Mouse (Mus musculus) CH12.LX (cell line): ENCODE results near the gene Cd2. TPM values are rescaled to one million over a fixed set of nuclear protein-coding genes. Genes with fewer than 3 reads are reported as not detected.

ENCODE experiments used
- DNase-seq: peaks from one replicate; pipeline ENCODE4 v3.0.0-alpha.2; 2013; ENCODE audit errors: extremely low read depth
- H3K27ac ChIP-seq: 2 replicates; pipeline ENCODE4 v1.5.1; 2012; ENCODE audit warnings: low read depth, mild to moderate bottlenecking, control low read depth, moderate library complexity; ENCODE audit not compliant: insufficient read depth
- H3K27me3 ChIP-seq: replicated peaks from 2 replicates; pipeline ENCODE3; 2012; ENCODE audit warnings: inconsistent platforms
- H3K36me3 ChIP-seq, 2 experiments: replicated peaks in 1 of 2; 2 replicates each; pipeline versions ENCODE3 to v1.6.1; 2012; ENCODE audit warnings: inconsistent platforms in 1 of 2, low read length in 1 of 2, mild to moderate bottlenecking in 1 of 2, mixed read lengths in 1 of 2, moderate library complexity in 1 of 2; ENCODE audit not compliant: control insufficient read depth in 1 of 2, insufficient read depth in 1 of 2
- H3K4me1 ChIP-seq, 2 experiments: 2 replicates each; pipeline ENCODE4 v1.6.1; 2012; ENCODE audit warnings: inconsistent platforms in 1 of 2, moderate library complexity in 1 of 2; ENCODE audit not compliant: insufficient read depth in 2 of 2, control insufficient read depth in 1 of 2
- H3K4me2 ChIP-seq: 2 replicates; pipeline ENCODE4 v1.6.1; 2012; ENCODE audit warnings: low read depth, mild to moderate bottlenecking, control low read depth; ENCODE audit not compliant: poor library complexity, insufficient read depth, severe bottlenecking
- H3K4me3 ChIP-seq, 3 experiments: fragments of 150-350 bp in 1 of 3; sonication (generic) in 1 of 3; replicated peaks in 1 of 3; 2 replicates each; pipeline versions ENCODE3 to v1.5.1; 2011 to 2012; ENCODE audit warnings: low read depth in 2 of 3, low read length in 2 of 3, mild to moderate bottlenecking in 2 of 3, moderate library complexity in 2 of 3, control low read depth in 1 of 3, improper control_type of control experiment in 1 of 3, inconsistent platforms in 1 of 3, mixed read lengths in 1 of 3; ENCODE audit not compliant: poor library complexity in 1 of 3
- H3K79me2 ChIP-seq: replicated peaks from 2 replicates; pipeline ENCODE4 v1.6.1; 2012; ENCODE audit warnings: mild to moderate bottlenecking, moderate library complexity; ENCODE audit not compliant: control insufficient read depth, poor library complexity, insufficient read depth, severe bottlenecking; ENCODE audit errors: extremely low read depth
- H3K9ac ChIP-seq: 2 replicates; pipeline ENCODE4 v1.6.1; 2012; ENCODE audit warnings: low read depth, mild to moderate bottlenecking, control low read depth, moderate library complexity; ENCODE audit not compliant: insufficient read depth
- H3K9me3 ChIP-seq: replicated peaks from 2 replicates; pipeline ENCODE3; 2012; ENCODE audit warnings: low read length, inconsistent platforms, mixed read lengths
- BHLHE40 ChIP-seq: IDR thresholded peaks from 2 replicates; pipeline ENCODE4 v1.6.1; 2011; ENCODE audit warnings: mild to moderate bottlenecking, low read depth, low read length, improper control_type of control experiment
- CHD1 ChIP-seq: IDR thresholded peaks from 2 replicates; pipeline ENCODE4 v1.6.1; 2012; ENCODE audit warnings: low read depth, low read length, improper control_type of control experiment, inconsistent platforms
- CHD2 ChIP-seq: IDR thresholded peaks from 2 replicates; pipeline ENCODE4 v1.6.1; 2011; ENCODE audit warnings: low read length, improper control_type of control experiment
- E2F4 ChIP-seq: IDR thresholded peaks from 2 replicates; pipeline ENCODE4 v1.6.1; 2011; ENCODE audit warnings: low read depth, low read length, improper control_type of control experiment; ENCODE audit not compliant: insufficient replicate concordance
- EP300 ChIP-seq: IDR thresholded peaks from 2 replicates; pipeline ENCODE4 v1.6.1; 2011; ENCODE audit warnings: low read length, improper control_type of control experiment
- ETS1 ChIP-seq: conservative IDR thresholded peaks from 2 replicates; pipeline ENCODE4 v1.6.1; 2012; ENCODE audit warnings: low read depth, mild to moderate bottlenecking, inconsistent platforms, low read length, improper control_type of control experiment, moderate library complexity
- HCFC1 ChIP-seq: IDR thresholded peaks from 2 replicates; pipeline ENCODE4 v1.6.1; 2012; ENCODE audit warnings: low read depth, mild to moderate bottlenecking, inconsistent platforms, low read length, improper control_type of control experiment
- IRF4 ChIP-seq: IDR thresholded peaks from 2 replicates; pipeline ENCODE4 v1.6.1; 2014; ENCODE audit warnings: low read depth, mild to moderate bottlenecking, inconsistent platforms, low read length, improper control_type of control experiment
- JUN ChIP-seq: IDR thresholded peaks from 2 replicates; pipeline ENCODE4 v1.6.1; 2011; ENCODE audit warnings: low read depth, mild to moderate bottlenecking, low read length, improper control_type of control experiment, moderate library complexity; ENCODE audit not compliant: insufficient read depth
- MAFK ChIP-seq: IDR thresholded peaks from 2 replicates; pipeline ENCODE4 v1.6.1; 2011; ENCODE audit warnings: low read length, improper control_type of control experiment; ENCODE audit not compliant: insufficient replicate concordance
- MEF2A ChIP-seq: IDR thresholded peaks from 2 replicates; pipeline ENCODE4 v1.6.1; 2014; ENCODE audit warnings: low read depth, mild to moderate bottlenecking, inconsistent platforms, low read length, improper control_type of control experiment, borderline replicate concordance
- MXI1 ChIP-seq: IDR thresholded peaks from 2 replicates; pipeline ENCODE4 v1.6.1; 2011; ENCODE audit warnings: mild to moderate bottlenecking, low read depth, low read length, improper control_type of control experiment
- NELFE ChIP-seq: IDR thresholded peaks from 2 replicates; pipeline ENCODE4 v1.6.1; 2011; ENCODE audit warnings: low read depth, low read length, improper control_type of control experiment
- NRF1 ChIP-seq: IDR thresholded peaks from 2 replicates; pipeline ENCODE4 v1.6.1; 2014; ENCODE audit warnings: low read depth, mild to moderate bottlenecking, inconsistent platforms, low read length, improper control_type of control experiment, moderate library complexity
- PAX5 ChIP-seq: IDR thresholded peaks from 2 replicates; pipeline ENCODE4 v1.6.1; 2012; ENCODE audit warnings: low read length, inconsistent platforms, mixed read lengths
- POLR2AphosphoS2 ChIP-seq: IDR thresholded peaks from 2 replicates; pipeline ENCODE4 v1.6.1; 2011; ENCODE audit warnings: low read depth, low read length, improper control_type of control experiment
- RAD21 ChIP-seq: IDR thresholded peaks from 2 replicates; pipeline ENCODE4 v1.6.1; 2011; ENCODE audit warnings: low read depth, mild to moderate bottlenecking, low read length, improper control_type of control experiment, moderate library complexity
- TBP ChIP-seq: conservative IDR thresholded peaks from 2 replicates; pipeline ENCODE4 v1.6.1; 2011; ENCODE audit warnings: low read depth, low read length, improper control_type of control experiment
- UBTF ChIP-seq: IDR thresholded peaks from 2 replicates; pipeline ENCODE4 v1.6.1; 2012; ENCODE audit warnings: low read depth, mild to moderate bottlenecking, inconsistent platforms, low read length, improper control_type of control experiment, moderate library complexity
- USF1 ChIP-seq: IDR thresholded peaks from 2 replicates; pipeline ENCODE4 v1.6.1; 2014; ENCODE audit warnings: low read depth, mild to moderate bottlenecking, inconsistent platforms, low read length, improper control_type of control experiment
- USF2 ChIP-seq: conservative IDR thresholded peaks from 2 replicates; pipeline ENCODE4 v1.6.1; 2011; ENCODE audit warnings: low read depth, low read length, improper control_type of control experiment
- ZC3H11A ChIP-seq: IDR thresholded peaks from 2 replicates; pipeline ENCODE4 v1.6.1; 2012; ENCODE audit warnings: low read depth, mild to moderate bottlenecking, inconsistent platforms, low read length, improper control_type of control experiment
- ZMIZ1 ChIP-seq: IDR thresholded peaks from 2 replicates; pipeline ENCODE4 v1.6.1; 2012; ENCODE audit warnings: low read depth, mild to moderate bottlenecking, inconsistent platforms, low read length, improper control_type of control experiment
- dilution Hi-C: fragments of 300-500 bp; cut with MboI; formaldehyde crosslinking; loops from 2 replicates; pipeline ENCODE4 v1.14.3; 2020; ENCODE audit warnings: low sequenced_read_pairs; ENCODE audit not compliant: extremely low pct_unique_long_range_greater_than_20kb, extremely low pct_ligation_motif_present
- in situ Hi-C: fragments of 300-500 bp; cut with MboI; formaldehyde crosslinking; loops from 3 replicates; pipeline ENCODE4 v1.14.3; 2019; ENCODE audit warnings: low sequenced_read_pairs, low pct_ligation_motif_present, low pct_unique_long_range_greater_than_20kb, mixed read lengths
- polyA plus RNA-seq: library from polyadenylated mRNA; unstranded; fragments of >175 nt; gene quantifications from 2 replicates; pipeline ENCODE4 v1.2.1, GENCODE M21; 2012; ENCODE audit warnings: low read depth; ENCODE audit not compliant: insufficient read length
- total RNA-seq, 2 experiments: library from RNA; depleted of rRNA; stranded (reverse); fragments of 300-350 nt in 1 of 2; fragments of >200 nt in 1 of 2; gene quantifications; 2 replicates each; pipeline ENCODE4 v1.2.3; 2012 to 2014

Gene Cd2
- total and polyA plus RNA-seq, 3 experiments = 9.5 to 35.0 (median 18.0) TPM

DNA sequence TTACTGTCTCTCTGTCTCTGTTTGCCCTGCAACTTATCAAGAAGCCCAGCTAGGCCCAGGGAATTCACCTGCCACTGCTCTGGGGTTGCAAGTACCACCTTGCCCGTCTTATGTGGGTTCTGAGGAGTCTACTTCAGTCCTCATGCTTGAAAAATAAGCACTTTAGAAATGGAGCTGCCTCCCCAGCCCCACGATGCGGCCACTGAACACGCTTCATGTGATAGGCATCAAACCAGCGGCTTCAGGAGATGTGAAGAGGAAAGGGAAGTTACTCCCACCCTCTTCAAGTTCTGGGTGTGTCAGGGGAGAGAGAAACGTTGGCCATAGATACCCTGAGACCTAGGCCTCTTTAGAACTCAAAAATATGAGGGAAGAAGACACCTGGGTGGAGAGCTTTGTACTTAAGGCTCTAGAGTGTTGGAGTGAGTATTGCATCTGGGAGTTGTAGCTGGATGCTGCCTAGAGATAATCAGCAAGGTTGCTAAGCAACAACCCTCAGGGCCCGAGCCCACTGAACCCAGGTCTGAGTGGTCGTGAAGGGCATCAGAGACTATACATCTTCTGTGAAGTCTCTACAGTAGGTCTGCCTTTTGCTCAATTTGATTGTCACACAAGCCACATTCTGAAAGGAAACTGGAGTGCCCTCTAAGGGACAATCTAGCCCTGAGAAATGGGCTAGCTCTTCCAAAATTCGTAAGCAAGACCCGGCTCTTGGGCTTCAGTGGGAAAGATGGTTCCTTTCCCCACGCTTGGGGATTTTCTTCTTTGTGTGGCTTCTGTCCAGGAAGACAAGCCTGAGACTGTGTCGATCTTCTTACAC, 11.0 kb downstream of the Cd2 start:
- H3K4me3 ChIP-seq = no peak overlapping the region
- no peak overlapping the region for H3K27ac ChIP-seq
- H3K36me3 ChIP-seq = peaks cover 0 to 32% of the 10 kb centered on the region in 2 experiments
- peaks cover 0 to 46% of the 10 kb centered on the region in 2 experiments; a peak in 2 of 4 replicates for H3K4me1 ChIP-seq
- DNase-seq = no peak
- H3K27me3 ChIP-seq = no peaks in the 10 kb centered on the region
- no peak overlapping the region for H3K9ac ChIP-seq
- dilution Hi-C loops = no loop called here
- TF ChIP-seq ZMIZ1 (no peak), EP300 (no peak), USF2 (no peak), ZC3H11A (no peak), NELFE (no peak), BHLHE40 (no peak), USF1 (no peak), MXI1 (no peak), E2F4 (no peak), ETS1 (no peak), MEF2A (no peak), UBTF (no peak), HCFC1 (no peak), MAFK (no peak), POLR2AphosphoS2 (no peak), IRF4 (no peak), RAD21 (no peak; the same call in 1 of the 2 replicates), CHD2 (no peak), TBP (no peak)
- TF ChIP-seq, all 38 proteins: peak for 0
- H3K9me3 ChIP-seq = no peaks in the 10 kb centered on the region
- no peak overlapping the region for H3K4me2 ChIP-seq
- in situ Hi-C loops = no loop called here
- H3K79me2 ChIP-seq = no peaks in the 10 kb centered on the region

DNA sequence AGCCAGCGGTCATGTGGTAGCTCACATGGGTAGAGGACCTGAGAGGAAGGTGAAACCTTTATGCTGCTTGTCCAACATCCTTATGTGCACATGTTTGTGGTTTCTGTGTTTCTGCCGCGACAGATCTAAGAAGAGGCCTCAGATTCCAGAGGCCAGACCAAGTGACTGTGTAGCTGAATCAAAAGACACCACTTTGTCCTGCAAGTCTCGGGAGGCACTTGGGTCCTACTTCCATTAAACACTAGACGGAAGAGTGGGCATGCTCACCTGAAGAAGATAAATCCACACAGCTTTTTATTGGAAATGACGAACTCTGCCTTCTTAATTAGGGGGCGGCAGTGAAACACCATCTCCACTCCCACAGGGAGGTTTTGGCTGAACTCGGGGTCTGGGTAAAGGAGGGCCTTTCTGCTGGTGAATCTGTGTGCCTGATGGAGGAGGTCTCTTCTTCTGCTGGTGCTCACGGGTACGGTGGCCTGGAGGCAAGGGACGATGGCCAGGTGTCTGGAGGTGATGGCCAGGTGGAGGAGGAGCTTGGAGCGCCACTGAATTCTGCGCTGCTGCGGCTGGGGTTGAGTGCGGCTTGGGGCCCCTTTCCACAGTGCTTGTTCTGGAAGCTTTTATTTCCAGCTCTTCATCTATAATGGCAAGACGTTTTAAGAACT, 12.0 kb downstream of the Cd2 start:
- H3K36me3 ChIP-seq = peaks cover 0 to 27% of the 10 kb centered on the region in 2 experiments
- dilution Hi-C loops (no loop called here), in situ Hi-C loops (no loop called here)
- no peak overlapping the region for H3K27ac ChIP-seq
- TF ChIP-seq JUN (no peak), CHD1 (no peak), CHD2 (no peak), MEF2A (no peak), PAX5 (no peak), TBP (no peak), NRF1 (no peak)
- H3K9me3 ChIP-seq = no peaks in the 10 kb centered on the region
- H3K27me3 ChIP-seq = no peaks in the 10 kb centered on the region
- no peak overlapping the region for H3K4me2 ChIP-seq
- H3K79me2 ChIP-seq = no peaks in the 10 kb centered on the region
- DNase-seq = no peak
- peaks cover 0 to 51% of the 10 kb centered on the region in 2 experiments; a peak in 2 of 4 replicates for H3K4me1 ChIP-seq
- H3K4me3 ChIP-seq = no peak overlapping the region
- H3K9ac ChIP-seq = no peak overlapping the region
